25 mouse cellular contexts compared by ENCODE assay signal in genomic region chr19:26817901-26818300, GRCm38 (mm10).
"Had no signal": no experiment of that assay in that cellular context is flagged by ENCODE, and none has a peak within 500 bp of the region (broad histone marks: within the 10 kb centered on the region; RNA-seq: fewer than 3 reads in every experiment).

No protein-coding gene starts in this region.

- H3K27ac ChIP-seq: heart, adult 2 months; heart, embryonic 13.5 days; heart, embryonic 15.5 days; hindbrain, embryonic 13.5 days; hindbrain, embryonic 15.5 days; hindbrain, postnatal 0 days; layer of hippocampus, adult 2 months; left cerebral cortex, adult 2 months; limb, embryonic 13.5 days; limb, embryonic 15.5 days; liver, embryonic 12.5 days; liver, embryonic 14.5 days had no signal

- H3K9me3 ChIP-seq: heart, embryonic 13.5 days; heart, embryonic 15.5 days; hindbrain, embryonic 13.5 days; hindbrain, embryonic 15.5 days; limb, embryonic 13.5 days; limb, embryonic 15.5 days; liver, embryonic 12.5 days had no signal

- H3K4me2 ChIP-seq: heart, embryonic 11.5 days; heart, embryonic 13.5 days; heart, embryonic 15.5 days; hindbrain, embryonic 13.5 days; hindbrain, embryonic 15.5 days; limb, embryonic 13.5 days; limb, embryonic 15.5 days; liver, embryonic 12.5 days had no signal

- ATAC-seq: hindbrain, postnatal 0 days; intestine, embryonic 16.5 days; liver, embryonic 12.5 days had no signal

- H3K27me3 ChIP-seq: heart, embryonic 15.5 days; hindbrain, embryonic 13.5 days; hindbrain, embryonic 15.5 days; limb, embryonic 13.5 days; limb, embryonic 15.5 days; liver, embryonic 12.5 days had no signal

- H3K9ac ChIP-seq: heart, embryonic 13.5 days; heart, embryonic 15.5 days; hindbrain, embryonic 13.5 days; hindbrain, embryonic 15.5 days; limb, embryonic 13.5 days; limb, embryonic 15.5 days; liver, embryonic 12.5 days; liver, embryonic 14.5 days had no signal

- H3K36me3 ChIP-seq: heart, embryonic 13.5 days; heart, embryonic 15.5 days; hindbrain, embryonic 13.5 days; hindbrain, embryonic 15.5 days; limb, embryonic 13.5 days; limb, embryonic 15.5 days; liver, embryonic 12.5 days had no signal

- H3K4me1 ChIP-seq: heart, embryonic 15.5 days; hindbrain, embryonic 13.5 days; hindbrain, embryonic 15.5 days; liver, embryonic 12.5 days had no signal

- H3K4me3 ChIP-seq: heart, adult 2 months; heart, embryonic 13.5 days; heart, embryonic 15.5 days; hindbrain, embryonic 13.5 days; hindbrain, embryonic 15.5 days; layer of hippocampus, adult 2 months; left cerebral cortex, adult 2 months; limb, embryonic 13.5 days; limb, embryonic 15.5 days; liver, embryonic 12.5 days had no signal

- DNase-seq: gastrocnemius, postnatal 14 days; gastrocnemius, postnatal 36 days; heart, adult 11 months; heart, adult 2 months; heart, postnatal 14 days; heart, postnatal 36 days; kidney, adult 11 months; kidney, adult 2 months; kidney, postnatal 10 days; kidney, postnatal 25 days; kidney, postnatal 4 days; left cerebral cortex, postnatal 4 days had no signal
